In the genomic region with DNA sequence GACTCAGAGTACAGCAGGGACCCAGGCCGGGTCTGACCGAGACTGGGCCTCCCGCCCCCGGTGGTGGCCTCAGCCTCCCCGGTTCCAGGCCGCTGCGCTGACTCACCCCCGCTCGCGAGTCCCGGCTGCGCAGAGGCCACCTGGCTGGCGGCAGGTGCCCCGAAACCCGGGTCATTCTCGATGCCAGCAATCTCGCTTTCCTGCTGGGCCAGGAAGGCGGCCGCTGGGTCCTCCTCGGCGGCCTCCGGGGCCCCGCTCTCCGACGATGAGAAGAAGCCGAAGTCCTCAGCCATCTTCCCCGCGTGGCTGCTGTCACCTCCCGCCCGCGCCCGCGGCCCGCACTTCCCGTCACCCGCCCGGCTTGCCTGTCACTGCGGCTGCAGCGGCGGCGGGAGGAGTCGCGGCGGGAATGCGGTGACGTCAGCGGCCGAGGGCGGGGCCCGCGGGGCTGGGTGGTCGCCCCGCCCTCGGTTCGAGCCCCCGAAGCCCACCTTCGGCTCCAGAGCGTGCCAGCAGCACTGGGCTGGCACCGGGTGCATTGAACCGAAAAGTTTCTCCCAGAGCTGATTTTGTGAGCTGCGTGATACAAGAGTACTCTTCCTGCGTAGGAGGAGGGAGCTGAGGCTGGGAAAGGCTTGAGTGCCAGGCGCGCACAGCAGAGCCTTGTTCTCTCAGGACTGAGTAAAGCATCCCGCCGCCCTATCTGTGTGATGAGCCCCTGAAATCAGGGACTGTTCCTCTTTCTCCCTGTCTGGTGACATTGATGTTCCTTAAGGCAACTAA, we compare ENCODE assay signal across 8 mouse cellular contexts. TPM values are rescaled to one million over a fixed set of nuclear protein-coding genes. Genes with fewer than 3 reads are reported as not detected.
DNase-seq lines count a peak whose midpoint lies in the region; ATAC-seq lines count a peak whose summit lies in the region.

A gene (minus strand): TSS at position 373 of the 783 bp plus-strand sequence.

- intact Hi-C loops in gastrocnemius, postnatal 14 days (cut with DNase I; ENCODE audit: low total_unique reads), result no loop called here
- intact Hi-C loops in left cerebral cortex, postnatal 14 days (cut with DNase I), result no loop called here

- peak; percentile 80 for ATAC-seq in inflammation-experienced regulatory T-cells, adult 6 months
- ATAC-seq in megakaryocyte-erythroid progenitor cell, adult 5-6 weeks (replicated peaks; ENCODE audit: low FRiP score, low TSS enrichment, poor library complexity, severe bottlenecking), result peak; percentile 38

- peak; percentile 63 for DNase-seq in adipocyte (ENCODE audit: low spot score)
- peak; percentile 82 for DNase-seq in embryo, embryonic 10 days (ENCODE audit: low spot score)
- peak; percentile 89 for DNase-seq in gastrocnemius, postnatal 14 days
- DNase-seq in left cerebral cortex, postnatal 14 days (ENCODE audit: low spot score in 2 of 2), result peak; percentile 87 to 91
- DNase-seq in right cerebral cortex, postnatal 25 days, result peak; percentile 93
- peak; percentile 86 to 87 for DNase-seq in urinary bladder, postnatal 36 days (ENCODE audit: low spot score in 2 of 2)

RNA-seq across cellular contexts. Expression of the gene that starts here (rescaled TPM):
- 10 to 100 TPM; 86.4 to 95.0 TPM for total RNA-seq in gastrocnemius, postnatal 14 days (2021)
- polyA plus RNA-seq in inflammation-experienced regulatory T-cells, adult 6 months (2017; shearing (Covaris generic)), result 10 to 100 TPM; 10.2 to 13.8 (median 11.3) TPM
- total RNA-seq in left cerebral cortex, postnatal 14 days (2021), result 100 to 1,000 TPM; 331 to 351 TPM
- 12.1 and 15.2 TPM in 2 replicates for total RNA-seq in megakaryocyte-erythroid progenitor cell, adult 5-6 weeks (2014; fragmentation: Nextera tagmentation)
- total RNA-seq in megakaryocyte-erythroid progenitor cell, adult 5-6 weeks (2017), result 20.0 and 26.3 TPM in 2 replicates

Comparison
In these comparisons a context has a peak if more than half of its experiments do, and no peak if none do; other contexts are left out.
1. Peak in every context shown above with its lines: DNase-seq and ATAC-seq.